Mouse (Mus musculus): ENCODE data around the gene Hbb-bt. TPM values are rescaled to one million over a fixed set of nuclear protein-coding genes. Genes with fewer than 3 reads are reported as not detected.
"Not testable (repeated sequence)": the region's sequence is repeated elsewhere in the genome, so short reads cannot be mapped to it uniquely, and the experiment has no call there.

Gene Hbb-bt
- polyA plus RNA-seq, 1 experiment = not detected

DNA sequence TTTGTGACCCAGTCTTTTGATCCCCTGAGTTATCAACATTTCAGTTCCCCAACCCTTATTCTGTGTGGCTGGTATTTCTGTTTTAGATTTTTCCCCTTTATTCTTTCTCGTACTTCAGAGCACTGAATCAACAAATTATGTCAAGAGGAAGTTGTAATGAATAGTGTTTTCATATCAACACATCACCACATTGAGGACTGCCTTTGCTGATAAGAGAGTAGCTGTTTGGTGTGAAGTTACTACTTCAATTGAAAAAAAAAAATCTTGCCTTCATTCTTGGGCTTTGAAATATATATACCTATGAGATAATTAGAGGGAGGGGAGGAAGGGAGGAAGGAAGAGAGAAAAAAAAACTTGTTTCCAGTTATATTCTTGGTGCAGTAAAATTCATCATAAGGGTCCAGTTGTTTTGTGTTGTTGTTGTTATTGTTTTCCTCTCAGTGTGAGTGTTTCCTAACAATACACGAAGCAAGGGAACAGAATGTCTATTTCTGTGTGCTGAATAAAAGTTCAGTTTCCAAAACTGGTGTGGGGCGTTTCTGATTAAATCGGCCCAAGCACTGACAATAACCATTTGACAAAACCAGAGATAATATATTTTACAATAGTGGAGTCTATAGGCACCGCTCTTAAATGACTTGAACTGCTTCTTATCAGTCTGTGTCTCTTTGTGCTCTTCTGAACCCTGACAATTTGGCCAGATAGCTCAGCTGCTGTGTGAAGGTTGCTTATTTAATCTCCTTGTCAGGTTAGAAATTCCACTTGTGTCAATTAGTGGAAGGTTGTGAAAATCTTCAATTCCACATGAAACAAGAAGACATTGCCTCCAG, 4.6 kb downstream of the Hbb-bt start:
- no peak overlapping the region for H3K4me3 ChIP-seq (ENCODE audit: insufficient read depth, low read length)
- H3K4me1 ChIP-seq (ENCODE audit: control insufficient read depth, insufficient read depth, low read length) = no peaks in the 10 kb centered on the region
- H3K27ac ChIP-seq (ENCODE audit: insufficient read depth, low read depth, low read length) = no peak overlapping the region
- no peak for TF ChIP-seq POLR2A (IDR thresholded peaks at IDR 0.05; ENCODE audit: borderline replicate concordance, low read depth, low read length)
- no peak for TF ChIP-seq CTCF (IDR thresholded peaks at IDR 0.05; ENCODE audit: low read depth, low read length)

DNA sequence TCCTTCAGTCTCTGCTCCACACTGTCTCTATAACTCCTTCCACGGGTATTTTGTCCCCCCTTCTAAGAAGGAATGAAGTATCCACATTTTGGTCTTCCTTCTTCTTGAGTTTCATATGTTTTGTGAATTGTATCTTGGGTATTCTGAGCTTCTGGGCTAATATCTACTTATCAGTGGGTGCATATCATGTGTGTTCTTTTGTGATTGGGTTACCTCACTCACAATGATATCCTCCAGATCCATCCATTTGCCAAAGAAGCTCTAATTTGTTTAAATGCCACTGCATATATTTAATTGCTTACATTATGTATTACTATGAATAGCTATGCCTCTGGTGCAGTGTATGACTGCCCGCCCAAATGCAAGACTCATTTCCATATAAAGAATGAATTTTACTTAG, 5.7 kb downstream of the Hbb-bt start:
- not testable (repeated sequence) for H3K27ac ChIP-seq (ENCODE audit: insufficient read depth, low read depth, low read length); H3K4me1 ChIP-seq (ENCODE audit: control insufficient read depth, insufficient read depth, low read length); H3K4me3 ChIP-seq (ENCODE audit: insufficient read depth, low read length)

DNA sequence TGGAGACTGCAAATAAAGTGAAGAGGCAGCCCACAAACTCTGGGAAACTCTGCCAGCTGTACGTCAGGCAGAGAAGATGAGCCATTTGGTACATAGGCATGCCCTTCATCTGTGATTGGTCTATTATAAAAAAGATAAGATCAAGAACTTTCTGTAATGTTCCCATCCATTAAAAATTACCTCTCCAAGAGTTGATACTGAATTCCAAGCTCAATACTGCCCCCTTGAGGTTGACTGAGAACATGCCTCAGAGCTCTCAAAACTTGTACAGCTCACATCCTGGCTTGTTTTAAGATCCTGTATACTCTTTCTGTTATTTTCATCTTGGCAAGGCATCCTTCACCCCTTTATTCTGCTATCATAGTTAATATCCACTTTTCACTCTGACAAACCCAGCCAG, 6.9 kb downstream of the Hbb-bt start:
- no peaks in the 10 kb centered on the region for H3K4me1 ChIP-seq (ENCODE audit: control insufficient read depth, insufficient read depth, low read length)
- no peak overlapping the region for H3K4me3 ChIP-seq (ENCODE audit: insufficient read depth, low read length)
- TF ChIP-seq POLR2A (IDR thresholded peaks at IDR 0.05; ENCODE audit: borderline replicate concordance, low read depth, low read length) (no peak), CTCF (IDR thresholded peaks at IDR 0.05; ENCODE audit: low read depth, low read length) (no peak)
- no peak overlapping the region for H3K27ac ChIP-seq (ENCODE audit: insufficient read depth, low read depth, low read length)

- Histone ChIP-seq H3K4me3 (ENCODE audit: insufficient read depth, low read length) (no peak overlapping the region), H3K4me1 (ENCODE audit: control insufficient read depth, insufficient read depth, low read length) (no peaks in the 10 kb centered on the region), H3K27ac (ENCODE audit: insufficient read depth, low read depth, low read length) (no peak overlapping the region)
- 0 out of 2 replicates have a peak, but pooled peaks have one; percentile 12 for TF ChIP-seq CTCF (IDR thresholded peaks at IDR 0.05; ENCODE audit: low read depth, low read length)
- no peak for TF ChIP-seq POLR2A (IDR thresholded peaks at IDR 0.05; ENCODE audit: borderline replicate concordance, low read depth, low read length)
Measured at GRCm38 (mm10) chr7:103792669-103793388, 21.0 kb downstream of the Hbb-bt start.

- H3K27ac ChIP-seq (ENCODE audit: insufficient read depth, low read depth, low read length) = no peak within 1 kb of the TSS
- TF ChIP-seq POLR2A (IDR thresholded peaks at IDR 0.05; ENCODE audit: borderline replicate concordance, low read depth, low read length) = no peak
- H3K4me1 ChIP-seq (ENCODE audit: control insufficient read depth, insufficient read depth, low read length) = no peaks in the 10 kb centered on the region
- H3K4me3 ChIP-seq (ENCODE audit: insufficient read depth, low read length) = no peak within 1 kb of the TSS
Measured at GRCm38 (mm10) chr7:103791721-103792120, 22.1 kb downstream of the Hbb-bt start, which contains the start of gene Olfr67. Gene Olfr67, minus strand, starts transcription at chr7:103791821.

DNA sequence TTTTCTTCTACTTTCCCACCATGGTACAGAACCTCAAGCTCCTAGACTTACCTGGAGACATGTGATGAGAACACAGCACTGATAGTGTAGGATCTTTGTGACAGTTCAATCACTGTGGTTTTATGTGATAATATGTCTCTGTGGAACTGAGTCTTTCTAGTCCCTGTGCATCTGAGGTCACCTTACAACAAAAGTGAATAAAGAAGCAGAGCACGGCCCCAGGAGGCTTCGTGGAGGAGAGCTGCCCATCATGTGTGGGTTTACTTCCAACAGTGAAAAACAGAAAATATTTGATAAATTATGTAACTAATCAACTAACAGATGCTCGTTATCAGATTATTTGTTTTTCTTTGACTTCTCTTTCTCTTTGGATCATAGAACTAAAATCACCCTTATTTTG, 34.2 kb downstream of the Hbb-bt start, which contains the start of gene Olfr68:
Gene Olfr68, minus strand, starts transcription at position 101 of the 400 bp plus-strand sequence.
- H3K27ac ChIP-seq (ENCODE audit: insufficient read depth, low read depth, low read length) = no peak within 1 kb of the TSS
- TF ChIP-seq POLR2A (IDR thresholded peaks at IDR 0.05; ENCODE audit: borderline replicate concordance, low read depth, low read length) (no peak), CTCF (IDR thresholded peaks at IDR 0.05; ENCODE audit: low read depth, low read length) (no peak)
- no peaks in the 10 kb centered on the region for H3K4me1 ChIP-seq (ENCODE audit: control insufficient read depth, insufficient read depth, low read length)
- no peak within 1 kb of the TSS for H3K4me3 ChIP-seq (ENCODE audit: insufficient read depth, low read length)

- not testable (repeated sequence) for H3K27ac ChIP-seq (ENCODE audit: insufficient read depth, low read depth, low read length); H3K4me1 ChIP-seq (ENCODE audit: control insufficient read depth, insufficient read depth, low read length); H3K4me3 ChIP-seq (ENCODE audit: insufficient read depth, low read length)
Measured at GRCm38 (mm10) chr7:103777652-103778051, 36.1 kb downstream of the Hbb-bt start.

DNA sequence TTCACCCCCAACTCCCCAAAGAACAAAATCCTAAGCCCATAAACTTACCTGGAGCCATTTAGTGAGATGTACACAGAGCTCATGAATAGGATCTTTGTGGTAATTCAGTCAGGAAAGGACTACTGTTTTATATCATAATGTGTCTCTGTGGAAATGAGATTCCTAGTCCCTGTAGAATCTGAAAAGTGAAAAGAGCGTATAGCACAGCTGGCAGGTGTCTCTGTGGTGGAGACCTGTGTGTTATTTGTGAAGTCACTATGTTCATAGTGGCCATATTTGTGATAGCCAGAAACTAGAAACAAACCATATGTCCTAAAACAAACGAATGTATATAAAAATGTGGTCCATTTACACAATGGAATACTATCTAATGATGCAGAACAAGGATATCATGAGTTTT, 42.3 kb downstream of the Hbb-bt start, which contains the start of gene Olfr69:
Gene Olfr69, minus strand, starts transcription at position 101 of the 400 bp plus-strand sequence.
- no peaks in the 10 kb centered on the region for H3K4me1 ChIP-seq (ENCODE audit: control insufficient read depth, insufficient read depth, low read length)
- no peak within 1 kb of the TSS for H3K4me3 ChIP-seq (ENCODE audit: insufficient read depth, low read length)
- no peak within 1 kb of the TSS for H3K27ac ChIP-seq (ENCODE audit: insufficient read depth, low read depth, low read length)
- no peak for TF ChIP-seq CTCF (IDR thresholded peaks at IDR 0.05; ENCODE audit: low read depth, low read length)
- no peak for TF ChIP-seq POLR2A (IDR thresholded peaks at IDR 0.05; ENCODE audit: borderline replicate concordance, low read depth, low read length)

DNA sequence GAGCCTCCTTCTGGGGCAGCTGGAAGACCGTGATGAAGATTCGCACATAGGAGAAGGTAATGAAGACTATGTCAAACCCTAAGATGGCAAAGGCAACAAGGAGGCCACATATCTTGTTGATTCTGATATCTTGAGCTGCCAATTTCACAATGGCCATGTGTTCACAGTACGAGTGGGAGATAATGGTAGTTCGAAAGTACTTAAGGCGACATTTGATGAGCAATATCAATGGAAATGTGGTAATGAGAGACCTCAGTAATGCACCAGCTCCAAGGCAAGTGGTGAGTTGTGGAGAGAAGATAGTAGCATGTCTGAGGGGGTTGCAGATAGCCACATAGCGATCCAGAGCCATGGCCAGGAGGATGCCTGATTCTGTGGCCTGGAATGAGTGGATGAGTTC, 46.1 kb downstream of the Hbb-bt start:
- H3K4me3 ChIP-seq (ENCODE audit: insufficient read depth, low read length) = not testable (repeated sequence)

More for the DNA sequence above, 46.1 kb downstream of the Hbb-bt start:
- H3K27ac ChIP-seq (ENCODE audit: insufficient read depth, low read depth, low read length); H3K4me1 ChIP-seq (ENCODE audit: control insufficient read depth, insufficient read depth, low read length): not testable (repeated sequence)

Other genes with a start within 250 kb of the Hbb-bt start
- gene Olfr616, start 244.9 kb downstream of the Hbb-bt start, polyA plus RNA-seq (2012; ENCODE audit: insufficient read depth, insufficient read length, missing spikeins) = not detected in 2 replicates
- not detected in 2 replicates for gene Olfr617, start 240.9 kb downstream of the Hbb-bt start, polyA plus RNA-seq (2012; ENCODE audit: insufficient read depth, insufficient read length, missing spikeins)
- gene Olfr618, start 223.9 kb downstream of the Hbb-bt start, polyA plus RNA-seq (2012; ENCODE audit: insufficient read depth, insufficient read length, missing spikeins) = not detected in 2 replicates
- not detected in 2 replicates for gene Olfr619, start 213.4 kb downstream of the Hbb-bt start, polyA plus RNA-seq (2012; ENCODE audit: insufficient read depth, insufficient read length, missing spikeins)
- gene Olfr620, start 201.5 kb downstream of the Hbb-bt start, polyA plus RNA-seq (2012; ENCODE audit: insufficient read depth, insufficient read length, missing spikeins) = 0.19 and 0.27 TPM in 2 replicates
- not detected in 2 replicates for gene Olfr622, start 171.3 kb downstream of the Hbb-bt start, polyA plus RNA-seq (2012; ENCODE audit: insufficient read depth, insufficient read length, missing spikeins)
- gene Olfr623, start 150.3 kb downstream of the Hbb-bt start, polyA plus RNA-seq (2012; ENCODE audit: insufficient read depth, insufficient read length, missing spikeins) = not detected in 2 replicates
- gene Olfr624, start 142.8 kb downstream of the Hbb-bt start, polyA plus RNA-seq (2012; ENCODE audit: insufficient read depth, insufficient read length, missing spikeins) = not detected in 2 replicates
- gene Olfr625-ps1, start 131.3 kb downstream of the Hbb-bt start, polyA plus RNA-seq (2012; ENCODE audit: insufficient read depth, insufficient read length, missing spikeins) = not detected in 2 replicates
- gene Olfr243, start 99.3 kb downstream of the Hbb-bt start, polyA plus RNA-seq (2012; ENCODE audit: insufficient read depth, insufficient read length, missing spikeins) = not detected in 2 replicates
- gene Olfr628, start 83.6 kb downstream of the Hbb-bt start, polyA plus RNA-seq (2012; ENCODE audit: insufficient read depth, insufficient read length, missing spikeins) = not detected in 2 replicates
- not detected in 2 replicates for gene Olfr629, start 69.1 kb downstream of the Hbb-bt start, polyA plus RNA-seq (2012; ENCODE audit: insufficient read depth, insufficient read length, missing spikeins)
- not detected in 2 replicates for gene Olfr630, start 56.7 kb downstream of the Hbb-bt start, polyA plus RNA-seq (2012; ENCODE audit: insufficient read depth, insufficient read length, missing spikeins)
- not detected in 2 replicates for gene Olfr69, start 42.4 kb downstream of the Hbb-bt start, polyA plus RNA-seq (2012; ENCODE audit: insufficient read depth, insufficient read length, missing spikeins)
- not detected in 2 replicates for gene Olfr68, start 34.3 kb downstream of the Hbb-bt start, polyA plus RNA-seq (2012; ENCODE audit: insufficient read depth, insufficient read length, missing spikeins)
- not detected in 2 replicates for gene Olfr67, start 22.2 kb downstream of the Hbb-bt start, polyA plus RNA-seq (2012; ENCODE audit: insufficient read depth, insufficient read length, missing spikeins)
- gene Hbb-bs, start 14.1 kb upstream of the Hbb-bt start, polyA plus RNA-seq (2012; ENCODE audit: insufficient read depth, insufficient read length, missing spikeins) = not detected in 2 replicates
- gene Hbb-bh2, start 26.5 kb upstream of the Hbb-bt start, polyA plus RNA-seq (2012; ENCODE audit: insufficient read depth, insufficient read length, missing spikeins) = not detected in 2 replicates
- not detected in 2 replicates for gene Hbb-bh1, start 29.2 kb upstream of the Hbb-bt start, polyA plus RNA-seq (2012; ENCODE audit: insufficient read depth, insufficient read length, missing spikeins)
- not detected in 2 replicates for gene Hbb-y, start 39.2 kb upstream of the Hbb-bt start, polyA plus RNA-seq (2012; ENCODE audit: insufficient read depth, insufficient read length, missing spikeins)
- not detected in 2 replicates for gene Olfr66, start 72.3 kb upstream of the Hbb-bt start, polyA plus RNA-seq (2012; ENCODE audit: insufficient read depth, insufficient read length, missing spikeins)
- not detected in 2 replicates for gene Olfr64, start 80.5 kb upstream of the Hbb-bt start, polyA plus RNA-seq (2012; ENCODE audit: insufficient read depth, insufficient read length, missing spikeins)
- not detected in 2 replicates for gene Olfr65, start 89.5 kb upstream of the Hbb-bt start, polyA plus RNA-seq (2012; ENCODE audit: insufficient read depth, insufficient read length, missing spikeins)
- gene Olfr631, start 114.8 kb upstream of the Hbb-bt start, polyA plus RNA-seq (2012; ENCODE audit: insufficient read depth, insufficient read length, missing spikeins) = not detected in 2 replicates
- not detected in 2 replicates for gene Olfr632, start 120.4 kb upstream of the Hbb-bt start, polyA plus RNA-seq (2012; ENCODE audit: insufficient read depth, insufficient read length, missing spikeins)
- not detected in 2 replicates for gene Olfr633, start 130.4 kb upstream of the Hbb-bt start, polyA plus RNA-seq (2012; ENCODE audit: insufficient read depth, insufficient read length, missing spikeins)
- gene Olfr635, start 157.2 kb upstream of the Hbb-bt start, polyA plus RNA-seq (2012; ENCODE audit: insufficient read depth, insufficient read length, missing spikeins) = 0.13 TPM in 1 of 2 replicates, not detected in the other
- gene Olfr638, start 184.8 kb upstream of the Hbb-bt start, polyA plus RNA-seq (2012; ENCODE audit: insufficient read depth, insufficient read length, missing spikeins) = not detected in 2 replicates
- gene Olfr639, start 203.3 kb upstream of the Hbb-bt start, polyA plus RNA-seq (2012; ENCODE audit: insufficient read depth, insufficient read length, missing spikeins) = 0.12 TPM in 1 of 2 replicates, not detected in the other
- not detected in 2 replicates for gene Olfr640, start 211.6 kb upstream of the Hbb-bt start, polyA plus RNA-seq (2012; ENCODE audit: insufficient read depth, insufficient read length, missing spikeins)
- not detected in 2 replicates for gene Olfr641, start 221.4 kb upstream of the Hbb-bt start, polyA plus RNA-seq (2012; ENCODE audit: insufficient read depth, insufficient read length, missing spikeins)
- 0.17 TPM in 1 of 2 replicates, not detected in the other for gene Olfr642, start 238.7 kb upstream of the Hbb-bt start, polyA plus RNA-seq (2012; ENCODE audit: insufficient read depth, insufficient read length, missing spikeins)
- gene 4930516K23Rik, start 247.4 kb upstream of the Hbb-bt start, polyA plus RNA-seq (2012; ENCODE audit: insufficient read depth, insufficient read length, missing spikeins) = not detected in 2 replicates